Mouse (Mus musculus) lung, postnatal 25 days (tissue): ENCODE measurements around the gene Thnsl2.

ENCODE experiments used
- DNase-seq: peaks from one replicate; pipeline ENCODE4 v3.0.0; 2022; ENCODE audit warnings: low spot score

The Thnsl2 gene

DNA sequence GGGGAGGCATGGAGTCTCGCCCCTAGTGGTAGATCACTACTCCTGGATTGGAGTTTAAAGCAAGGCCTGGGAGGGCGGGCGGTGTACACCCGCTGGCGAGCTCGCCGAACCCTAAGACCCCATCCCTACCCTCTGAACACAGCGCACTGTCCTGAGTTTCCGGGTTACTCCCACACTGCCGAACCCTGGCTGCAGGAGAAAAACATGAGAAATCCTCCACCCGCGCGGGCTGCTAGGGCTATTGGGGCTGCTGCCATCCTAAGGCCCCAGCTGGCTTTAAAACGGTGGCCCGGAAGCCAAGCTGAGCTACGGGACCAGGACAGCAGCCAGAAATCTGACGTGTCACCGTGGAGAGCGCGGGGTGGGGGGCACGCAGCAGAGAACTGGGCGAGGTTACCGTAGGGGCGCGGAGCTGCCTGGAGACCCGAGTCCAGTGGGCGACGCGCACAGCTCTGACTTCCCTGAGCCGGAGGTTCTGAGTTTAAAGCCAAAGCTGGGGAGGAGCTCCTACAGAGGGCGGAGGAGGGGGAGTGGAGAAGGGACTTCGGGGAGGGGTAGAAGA is at the start of gene Thnsl2:
Gene Thnsl2 (minus strand): TSS at position 546 of the 562 bp plus-strand sequence.
- DNase-seq = peak; percentile 56

DNA sequence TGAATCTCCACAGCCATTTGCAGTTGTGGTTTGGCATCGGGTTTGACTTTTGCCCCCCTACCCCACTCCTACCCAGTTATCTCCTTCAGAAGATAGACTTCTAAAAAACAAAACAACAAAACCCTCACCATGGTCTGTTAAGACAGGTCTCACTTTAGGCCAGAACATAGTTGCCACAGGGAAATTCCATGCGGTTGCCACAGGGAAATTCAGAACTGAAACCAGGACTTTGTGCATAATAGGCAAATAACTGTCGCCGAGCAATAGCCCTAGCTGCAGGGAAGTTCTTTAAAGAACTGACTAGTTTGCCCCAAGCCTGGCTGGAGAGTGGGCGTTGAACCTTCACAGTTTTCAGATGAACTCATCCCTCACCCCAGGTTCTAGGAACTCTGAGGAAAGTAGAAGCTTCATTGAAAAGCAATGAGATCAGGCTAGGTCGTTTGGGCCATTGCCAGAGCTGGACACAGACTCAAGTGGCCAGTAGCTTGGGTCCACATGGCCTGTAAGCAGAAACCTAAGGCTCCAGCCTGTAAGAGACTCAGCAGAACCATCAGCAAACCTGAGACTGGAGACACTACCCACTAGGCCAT is 49.0 kb upstream of the Thnsl2 start:
- peak; percentile 37 for DNase-seq

DNA sequence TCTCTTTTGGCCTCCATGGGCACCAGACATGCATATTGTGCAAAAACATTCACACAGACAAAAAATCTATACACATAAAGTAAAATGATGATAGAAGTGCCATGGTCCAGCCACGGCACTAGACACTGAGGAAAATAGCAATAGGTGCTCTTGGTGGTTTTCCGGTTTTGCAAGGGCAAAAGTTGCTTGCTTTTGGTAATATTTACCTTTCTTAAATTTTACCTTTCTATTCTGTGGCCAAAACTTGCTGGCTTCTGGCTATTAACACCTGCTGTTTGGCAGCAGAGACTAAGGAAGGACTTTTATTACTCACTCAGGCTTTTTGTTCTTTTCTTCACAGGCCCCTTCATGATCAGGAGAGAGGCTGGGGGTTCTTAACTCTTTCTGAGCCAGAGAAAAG is 46.3 kb upstream of the Thnsl2 start:
- no peak for DNase-seq

DNA sequence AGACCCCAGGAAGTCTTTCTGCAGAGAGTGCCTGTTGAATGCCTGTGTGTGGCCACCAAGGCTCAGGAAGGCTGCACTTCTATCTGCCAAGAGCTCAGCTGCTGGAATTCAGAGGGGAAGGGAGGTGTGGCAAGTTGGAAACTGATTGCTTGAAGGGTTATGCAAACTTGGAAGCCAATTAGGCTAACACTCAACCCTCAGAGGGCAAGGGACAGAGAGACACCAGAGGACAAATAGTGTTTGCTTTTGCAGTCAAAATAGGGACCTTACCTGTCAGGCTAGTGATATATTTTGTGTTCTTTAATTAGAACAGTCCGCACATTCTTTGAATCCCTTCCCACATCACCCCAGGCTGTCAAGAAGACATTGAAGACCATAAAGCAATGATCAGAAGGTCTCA is 45.3 kb upstream of the Thnsl2 start:
- peak; percentile 28 for DNase-seq

DNA sequence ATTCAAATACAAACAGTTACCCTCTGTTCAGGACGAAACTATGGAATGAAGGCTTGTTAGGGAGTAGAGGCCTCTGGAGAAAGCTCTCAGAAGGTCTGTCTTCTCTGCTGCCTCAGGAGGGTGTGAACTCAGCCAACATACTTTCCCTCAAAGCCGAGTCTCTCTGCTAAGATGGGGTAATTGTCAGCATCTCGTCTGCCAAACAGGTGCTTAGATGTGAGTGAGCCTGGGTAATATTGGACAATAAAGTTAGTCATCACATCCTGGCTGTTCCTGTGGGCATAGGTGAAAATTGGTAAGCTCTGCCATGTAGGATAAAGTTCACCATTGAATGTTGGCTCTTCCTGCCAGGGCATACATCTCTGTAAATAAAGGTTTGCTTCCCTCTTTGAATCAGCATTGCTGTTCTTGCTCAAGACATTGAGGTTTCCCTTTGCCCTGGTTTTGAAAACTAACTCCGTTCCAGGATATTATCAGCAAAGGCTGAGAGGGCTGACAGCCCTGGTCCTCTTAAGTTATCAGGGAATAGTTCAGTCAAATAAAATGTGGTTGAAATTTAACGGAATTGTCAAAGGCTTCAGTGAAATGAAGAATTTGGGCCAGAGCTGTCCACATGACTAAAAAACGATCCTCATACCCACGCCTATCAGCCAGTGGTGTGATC is 40.8 kb upstream of the Thnsl2 start:
- DNase-seq = peak; percentile 36

DNA sequence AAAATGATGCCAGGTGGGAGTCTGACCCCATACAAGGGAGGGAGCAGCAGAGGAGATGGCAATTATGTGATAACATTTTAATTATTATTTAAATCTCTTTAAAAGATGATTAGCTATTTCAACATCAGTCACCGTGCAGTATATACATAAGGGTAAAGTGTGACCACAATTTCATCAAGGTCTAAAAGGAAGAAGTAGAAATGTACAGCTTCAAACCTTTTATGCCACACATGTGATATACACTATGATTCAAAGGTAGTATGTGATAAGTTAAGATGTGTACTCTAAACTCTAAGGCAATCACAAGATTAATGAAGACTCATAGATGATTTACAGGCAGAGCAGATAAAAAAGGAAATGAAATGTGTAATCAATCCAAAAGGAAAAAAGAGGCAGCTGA is 36.4 kb upstream of the Thnsl2 start:
- no peak for DNase-seq

DNA sequence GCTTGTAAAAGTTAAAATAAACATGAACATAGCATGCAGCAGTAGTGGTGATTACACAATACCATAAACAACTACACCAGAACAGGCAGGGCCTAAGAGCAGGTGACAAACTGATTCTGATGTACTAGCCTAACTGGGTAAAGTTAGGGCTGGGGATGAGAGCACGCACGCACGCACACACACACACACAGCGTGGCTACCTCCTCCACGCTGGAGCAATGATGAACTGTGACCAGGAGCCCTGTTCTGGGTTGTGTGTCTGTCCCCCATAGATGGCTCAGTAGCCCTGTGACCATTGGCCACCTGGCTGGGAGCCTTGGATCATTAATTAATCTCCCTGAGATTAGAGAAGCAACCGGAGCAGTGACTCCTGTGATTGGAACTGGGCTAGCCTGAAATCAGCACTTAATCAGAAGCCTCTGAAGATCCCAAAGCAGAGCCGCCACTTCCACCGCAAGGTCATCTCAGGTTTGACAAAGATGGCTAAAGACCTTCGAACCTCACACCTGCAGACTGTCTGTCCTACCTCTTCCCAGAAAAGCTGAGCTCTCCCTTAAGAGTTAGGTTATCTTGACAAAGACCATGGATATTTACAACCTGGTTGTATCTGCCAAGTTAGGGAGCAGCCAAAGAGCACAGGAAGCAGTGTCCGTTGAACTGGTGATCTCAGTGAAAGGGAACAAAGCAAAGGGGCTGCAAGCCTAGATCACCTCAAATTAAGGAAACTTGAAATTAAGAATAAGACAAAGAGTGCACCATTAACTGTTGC is 28.8 kb upstream of the Thnsl2 start:
- no peak for DNase-seq

DNA sequence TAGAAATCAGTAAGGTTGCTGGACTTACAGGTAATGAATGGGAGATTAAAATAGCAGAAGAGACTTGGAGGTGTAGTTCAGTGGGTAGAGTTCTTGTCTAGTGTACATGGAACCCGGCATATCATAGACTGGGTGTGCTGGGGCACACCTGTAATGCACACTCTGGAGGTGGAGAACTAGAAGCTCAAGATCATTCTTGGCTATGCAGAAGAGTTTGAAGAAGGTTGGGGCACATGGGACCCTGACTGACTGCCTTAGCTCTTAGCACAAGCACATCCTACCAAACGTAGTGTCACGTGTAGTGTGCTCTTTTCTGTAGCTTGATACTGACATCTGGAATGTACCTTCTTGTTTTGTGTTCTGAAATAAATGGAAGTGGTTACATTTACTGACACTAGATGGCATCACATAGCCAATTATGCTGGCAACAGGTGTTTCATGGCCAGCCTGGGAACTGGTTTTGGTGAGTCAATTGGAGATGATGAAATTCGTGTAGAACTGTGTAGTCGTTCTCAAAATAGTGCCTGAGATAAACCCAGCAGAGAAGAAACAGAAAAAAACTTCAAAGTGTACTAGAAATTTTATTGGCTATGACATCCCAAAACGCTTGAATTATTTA is 22.4 kb upstream of the Thnsl2 start:
- peak; percentile 62 for DNase-seq

DNA sequence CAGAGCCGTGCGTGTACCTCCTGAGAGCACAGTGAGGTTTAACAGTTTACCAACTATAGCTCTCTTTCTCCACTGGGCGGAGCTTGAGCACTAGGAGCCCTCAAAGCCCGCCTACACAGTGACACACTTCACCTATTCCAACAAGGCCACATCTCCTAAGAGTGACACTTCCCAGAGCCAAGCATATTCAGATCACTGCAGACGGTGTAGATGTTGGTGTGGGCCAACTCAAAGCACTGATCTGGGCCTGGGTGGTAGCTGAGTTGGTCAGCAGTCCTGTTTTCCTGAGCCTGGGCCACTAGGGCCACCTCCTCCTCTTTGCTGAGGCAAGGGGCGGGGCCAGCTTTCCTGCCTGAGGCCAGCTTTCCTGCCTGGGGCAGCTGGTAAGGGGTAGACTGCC is 20.2 kb upstream of the Thnsl2 start:
- no peak for DNase-seq

DNA sequence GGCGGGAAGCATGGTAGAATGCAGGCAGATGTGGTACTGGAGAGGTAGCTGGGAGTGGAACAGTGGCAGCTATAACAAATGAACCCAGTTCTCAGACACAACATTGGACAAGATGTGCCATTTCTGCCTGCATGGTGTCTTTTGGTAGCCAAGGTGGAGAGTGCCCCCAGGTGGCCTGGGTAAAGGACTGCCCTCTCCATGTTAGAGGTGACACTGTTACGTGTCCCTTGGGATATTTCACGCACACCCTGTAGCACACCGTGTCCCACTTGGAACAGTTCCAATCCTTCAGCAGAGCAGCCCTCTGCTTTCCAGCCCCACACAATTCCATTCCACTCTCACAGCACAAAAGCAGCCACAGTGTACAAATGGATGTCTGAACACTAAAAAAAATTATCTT is 18.0 kb upstream of the Thnsl2 start:
- no peak for DNase-seq

DNA sequence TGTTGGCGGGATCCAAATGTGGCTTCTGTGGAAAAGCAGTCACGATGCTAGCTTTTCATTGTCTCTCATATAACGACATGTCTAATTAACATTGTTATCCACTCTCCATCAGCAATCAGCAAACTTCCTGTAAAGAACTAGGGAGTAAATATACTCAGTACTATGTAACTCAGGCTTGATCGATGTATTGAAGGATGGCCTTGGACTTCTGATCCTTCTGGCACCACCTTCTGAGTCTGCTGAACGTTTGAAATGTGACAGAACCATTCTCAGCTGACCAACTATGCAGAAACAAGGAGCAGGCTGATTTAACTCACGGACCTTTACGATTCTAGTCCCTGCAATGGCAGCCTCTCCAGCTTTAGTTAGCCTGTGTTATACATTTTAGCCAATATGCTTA is 17.1 kb upstream of the Thnsl2 start:
- DNase-seq = no peak

DNA sequence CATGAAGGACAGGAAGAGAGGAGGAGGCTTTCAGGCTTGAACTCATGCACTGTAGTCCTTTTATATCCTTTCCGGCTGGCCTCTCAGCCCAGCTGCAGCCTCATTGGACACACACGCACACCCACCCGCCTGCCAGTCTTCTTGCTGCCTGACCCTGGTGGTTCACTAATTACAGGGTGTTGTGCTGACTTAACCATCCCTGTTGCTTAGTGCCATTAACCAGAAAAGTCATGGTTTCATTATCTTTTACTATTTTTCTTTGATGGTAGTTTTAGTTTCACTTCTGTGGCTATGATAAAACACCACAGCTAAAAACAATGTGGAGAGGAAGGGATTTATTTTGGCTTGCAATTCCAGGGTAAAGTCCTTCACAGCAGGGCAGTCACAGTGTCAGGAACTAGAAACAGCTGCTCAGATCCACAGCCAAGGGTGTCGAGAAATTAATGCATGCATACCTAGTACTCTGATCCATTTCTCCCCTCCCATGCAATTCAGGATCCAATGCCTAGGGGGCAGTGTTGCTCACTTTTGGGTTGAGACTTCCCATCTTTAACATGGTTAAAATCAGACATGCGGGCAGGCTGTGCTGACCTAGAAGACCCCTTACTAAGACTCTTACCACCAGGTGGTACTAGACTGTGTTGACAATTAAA is 12.6 kb upstream of the Thnsl2 start:
- DNase-seq = no peak

DNA sequence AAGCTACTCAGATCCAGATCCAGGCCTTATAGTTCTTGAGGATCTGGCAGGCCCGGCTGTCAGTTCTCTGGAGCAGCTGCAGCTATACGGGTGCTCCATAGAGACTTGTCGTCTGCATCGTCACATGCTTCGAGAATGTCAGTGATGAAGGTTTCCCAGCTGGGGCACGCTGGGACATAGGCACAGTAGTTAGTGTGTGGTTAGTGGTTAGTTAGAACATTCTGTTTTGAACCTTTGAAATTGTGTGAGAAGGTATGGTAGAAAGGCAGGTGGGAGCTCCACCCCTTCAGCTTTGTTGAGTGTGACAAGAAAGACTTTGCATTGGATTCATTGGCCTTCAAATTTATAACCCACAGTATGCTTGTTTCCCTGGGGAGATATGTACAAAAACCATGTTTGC is 10.6 kb upstream of the Thnsl2 start:
- no peak for DNase-seq

DNA sequence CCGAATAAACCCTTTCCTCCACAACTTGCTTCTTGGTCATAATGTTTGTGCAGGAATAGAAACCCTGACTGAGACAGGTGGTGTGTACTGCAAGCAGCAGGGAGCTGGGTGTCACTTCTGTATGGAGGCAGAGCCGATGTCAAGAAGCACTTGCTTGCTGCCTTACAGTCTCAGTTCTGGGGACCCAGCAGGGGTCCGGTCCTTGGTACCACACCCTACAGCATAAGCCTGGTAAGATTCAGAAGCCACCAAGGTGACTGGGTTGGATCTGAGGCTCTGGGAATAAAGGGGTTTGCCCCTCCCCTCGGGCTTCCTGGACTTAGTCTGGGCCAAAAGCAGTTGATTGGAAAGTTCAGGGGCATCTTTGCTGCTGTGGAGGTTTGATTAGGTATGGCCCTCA is 9.2 kb upstream of the Thnsl2 start:
- DNase-seq = no peak

DNA sequence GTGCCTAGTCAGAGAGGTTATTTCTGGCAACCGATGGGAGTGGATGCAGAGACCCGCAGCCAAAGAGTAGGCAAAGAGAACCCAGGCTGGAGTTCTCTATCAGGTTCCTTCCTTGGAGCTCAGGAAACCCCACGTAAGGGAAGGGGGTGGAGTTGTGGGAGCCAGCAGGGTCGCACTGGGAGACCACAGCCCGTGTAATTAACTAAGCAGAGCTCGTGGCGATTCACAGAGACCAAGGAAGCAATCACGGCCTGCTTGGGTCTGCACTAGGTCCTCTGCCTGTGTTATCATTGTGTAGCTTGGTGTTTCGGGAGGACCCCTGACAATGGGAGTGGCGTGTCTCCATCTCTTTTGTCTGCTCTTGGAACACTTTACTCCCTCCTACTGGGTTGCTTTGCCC is 6.9 kb upstream of the Thnsl2 start:
- DNase-seq = no peak

DNA sequence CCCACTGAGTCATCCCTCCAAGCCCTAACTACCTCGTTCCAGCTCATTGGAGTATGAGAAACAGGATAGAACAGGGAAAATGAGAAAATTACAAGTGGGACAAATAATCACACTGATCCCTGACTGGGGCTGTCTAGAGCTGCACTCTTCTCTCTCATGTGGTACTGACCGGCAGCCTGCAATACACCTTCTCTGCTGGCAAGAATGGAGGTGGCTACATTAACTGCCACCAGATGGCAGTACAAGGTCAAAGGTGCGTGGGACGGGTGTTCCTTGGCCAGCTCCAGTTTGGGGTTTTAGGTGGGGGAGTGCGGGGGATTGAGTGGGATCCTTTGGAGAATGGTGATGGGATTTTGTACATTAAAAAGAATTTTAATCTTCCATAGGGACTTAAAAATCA is 5.3 kb upstream of the Thnsl2 start:
- peak; percentile 55 for DNase-seq

DNA sequence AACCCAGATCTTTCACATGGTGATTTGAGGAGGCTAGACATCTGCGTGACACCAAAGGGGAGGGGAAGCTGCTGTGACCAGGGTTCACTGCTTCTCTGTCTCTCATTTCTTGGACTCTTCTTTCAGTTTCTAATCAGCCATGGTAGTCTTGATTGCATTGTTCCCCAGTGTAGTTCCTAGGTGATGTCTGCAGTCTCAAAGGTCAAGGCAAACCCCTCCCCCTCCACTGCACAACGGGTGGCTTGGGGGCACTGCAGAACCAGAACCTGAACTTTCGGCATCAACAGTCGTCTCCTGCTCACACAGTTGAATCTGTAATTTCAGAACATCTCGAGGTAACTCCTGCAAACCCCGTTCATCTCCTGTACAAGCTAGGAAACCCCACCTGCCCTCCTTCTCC is 4.1 kb upstream of the Thnsl2 start:
- no peak for DNase-seq

DNA sequence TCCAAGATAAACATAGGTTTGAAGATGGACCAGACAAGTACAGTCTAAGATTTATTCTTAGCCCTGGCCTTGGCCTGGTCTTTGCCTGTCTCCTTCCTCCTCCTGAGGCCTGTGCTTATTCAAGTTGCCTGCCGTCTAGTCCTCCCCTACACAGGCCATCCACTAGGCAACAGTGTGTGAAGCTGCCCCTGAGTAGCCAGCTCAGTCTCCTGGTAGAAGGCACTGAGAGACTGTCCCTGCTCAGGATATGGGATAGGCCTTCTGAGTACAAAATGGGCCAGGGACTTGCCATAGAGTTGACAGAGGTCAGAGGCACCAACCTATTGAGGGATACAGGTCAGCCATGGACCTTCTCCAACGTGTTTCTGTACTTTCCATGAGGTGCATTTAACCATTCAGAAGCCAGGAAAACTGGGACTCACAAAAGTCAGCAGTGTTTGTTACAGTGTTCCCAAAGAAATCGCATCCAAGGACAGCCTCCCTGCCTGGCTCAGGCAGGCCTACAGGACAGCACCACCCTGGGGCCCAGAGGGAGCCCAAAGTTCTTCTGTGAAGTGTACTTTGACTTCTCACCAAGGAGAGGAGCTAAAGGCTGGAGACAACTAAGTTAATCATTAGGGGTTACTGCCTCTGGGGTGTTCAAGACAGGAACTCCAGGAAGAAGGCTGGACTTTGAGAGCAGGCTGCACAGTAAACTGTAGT is 1.2 kb upstream of the Thnsl2 start:
- no peak for DNase-seq

DNA sequence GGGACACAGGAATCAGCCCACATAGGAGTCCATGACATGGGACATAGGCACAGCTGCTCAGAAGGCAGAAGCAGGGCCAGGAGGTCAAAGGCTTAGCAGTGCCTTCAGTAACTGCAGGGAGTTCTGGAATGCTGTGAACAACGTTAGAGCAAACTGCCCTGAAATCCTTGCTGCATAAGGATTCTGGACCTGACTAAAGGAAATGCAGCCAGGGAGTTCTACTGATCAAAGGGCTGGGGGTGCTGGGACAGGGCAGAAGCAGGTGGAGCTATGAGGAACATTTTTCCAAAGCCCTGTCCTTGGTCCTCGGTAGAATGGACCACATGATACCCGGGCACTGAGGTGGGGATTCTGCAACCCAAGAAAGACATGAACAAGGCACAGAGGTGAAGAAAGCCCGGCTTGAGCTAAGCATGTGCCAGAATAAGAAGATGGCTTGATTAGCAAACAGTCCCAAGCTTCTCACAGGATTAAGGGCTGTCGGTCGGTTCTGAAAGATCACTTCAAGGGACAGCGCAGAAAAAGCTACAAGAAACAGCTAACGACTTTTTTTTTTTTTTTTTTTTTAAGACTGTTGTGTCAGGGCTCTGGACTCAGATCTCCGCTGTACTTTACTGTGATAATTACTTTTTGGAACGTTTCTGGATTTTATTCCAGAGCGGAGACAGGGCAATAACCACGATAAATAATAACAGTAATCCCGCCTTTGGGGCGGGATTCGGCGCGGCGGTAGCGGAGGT is 915 bp downstream of the Thnsl2 start:
- no peak for DNase-seq

DNA sequence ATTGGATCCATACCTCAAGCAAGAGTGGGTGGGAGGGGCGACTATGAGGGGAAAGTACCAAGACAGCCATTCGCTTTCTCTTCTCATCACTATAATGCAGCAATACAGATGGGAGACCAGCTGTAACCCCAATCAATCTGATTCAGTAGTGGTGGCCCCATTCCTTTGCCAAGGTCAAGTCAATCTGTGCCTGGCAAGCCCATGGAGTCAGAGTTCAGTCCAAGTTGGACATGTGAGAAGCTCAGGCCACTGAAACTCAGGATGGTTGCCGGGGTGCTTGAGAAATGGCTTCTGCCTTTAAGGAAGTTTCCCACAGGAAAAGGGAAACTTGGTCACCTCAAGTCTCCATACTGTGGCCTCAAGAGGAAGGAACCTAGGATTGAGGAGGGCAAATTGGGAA is 9.2 kb downstream of the Thnsl2 start:
- DNase-seq = no peak

DNA sequence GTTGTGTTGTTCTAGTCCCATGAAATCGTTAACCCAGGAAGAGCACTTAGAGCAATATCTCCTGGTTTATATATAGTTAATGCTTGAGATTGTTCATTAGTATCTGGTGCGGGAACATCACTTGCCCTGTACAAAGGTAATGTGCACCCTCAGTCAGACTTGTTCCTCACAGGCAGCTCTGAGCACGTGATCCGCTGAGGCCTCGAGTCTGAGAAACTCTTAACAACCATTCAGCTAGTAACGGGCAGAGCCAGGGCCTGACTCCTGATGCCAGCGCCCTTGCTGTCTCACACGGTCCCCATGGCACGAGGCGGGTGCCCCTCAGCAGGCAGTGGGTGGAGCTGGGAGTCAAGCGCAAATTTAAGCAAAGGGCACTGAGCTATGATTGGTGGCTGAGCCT is 10.7 kb downstream of the Thnsl2 start:
- DNase-seq = no peak
